Mouse (Mus musculus): ENCODE results near the gene Scarf2.

- TF ChIP-seq POLR2A (IDR thresholded peaks at IDR 0.05; ENCODE audit: borderline replicate concordance, extremely low read depth, low read depth, low read length) (no peak), CTCF (IDR thresholded peaks at IDR 0.05; ENCODE audit: insufficient read depth, low read length) (no peak)
These were observed 17.4 kb upstream of the Scarf2 start for GRCm38 (mm10) chr16:17779692-17780091.

Data from lung, adult 2 months (tissue).